Mouse (Mus musculus) urinary bladder, postnatal 14 days (tissue): Measurements from ENCODE around the gene Serpinb1a.
A peak's percentile ranks its signal among the peaks of the same experiment; 100 is the strongest.

Experiments
- DNase-seq: peaks from one replicate; pipeline ENCODE4 v3.0.0; 2021; ENCODE audit warnings: low spot score

Serpinb1a gene

DNA sequence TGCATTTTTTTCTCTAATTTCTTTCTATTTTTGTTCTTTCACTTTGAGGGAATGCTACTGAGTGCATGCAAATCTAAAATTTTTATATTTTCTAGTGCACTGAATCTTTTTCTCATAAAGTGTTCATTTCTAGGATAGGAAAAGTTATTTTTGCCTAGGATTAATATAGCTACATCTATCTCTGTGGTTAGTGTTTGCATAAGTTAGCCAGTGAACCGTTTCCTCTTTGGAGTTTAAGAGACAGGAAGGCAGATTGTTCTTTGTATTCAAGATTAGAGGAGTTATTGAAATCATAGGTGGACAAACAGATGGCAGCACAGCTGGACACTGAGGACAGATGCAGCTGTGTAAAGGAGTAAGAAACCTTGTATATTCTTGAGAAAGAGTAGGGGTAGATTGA is 11.7 kb downstream of the Serpinb1a start:
- DNase-seq: no peak

DNA sequence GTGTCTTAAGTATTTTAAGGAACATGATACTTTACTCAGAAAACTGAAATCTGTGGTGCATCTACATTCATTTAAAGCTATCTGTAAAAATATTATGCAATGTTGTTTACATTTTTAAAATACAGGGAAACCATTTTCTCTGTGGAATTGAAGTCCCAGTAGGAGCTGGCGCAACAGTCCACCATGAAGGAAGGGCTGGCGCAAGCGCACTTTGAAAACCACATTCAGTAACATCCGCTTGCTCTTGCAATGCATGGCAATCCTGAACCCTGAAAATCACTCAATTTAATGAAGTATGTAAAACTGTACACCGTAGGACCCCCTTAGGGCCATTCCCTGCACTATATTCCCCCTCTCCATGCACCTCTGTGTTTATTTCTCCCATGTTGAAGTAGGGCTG is 16.5 kb downstream of the Serpinb1a start:
- DNase-seq: no peak

DNA sequence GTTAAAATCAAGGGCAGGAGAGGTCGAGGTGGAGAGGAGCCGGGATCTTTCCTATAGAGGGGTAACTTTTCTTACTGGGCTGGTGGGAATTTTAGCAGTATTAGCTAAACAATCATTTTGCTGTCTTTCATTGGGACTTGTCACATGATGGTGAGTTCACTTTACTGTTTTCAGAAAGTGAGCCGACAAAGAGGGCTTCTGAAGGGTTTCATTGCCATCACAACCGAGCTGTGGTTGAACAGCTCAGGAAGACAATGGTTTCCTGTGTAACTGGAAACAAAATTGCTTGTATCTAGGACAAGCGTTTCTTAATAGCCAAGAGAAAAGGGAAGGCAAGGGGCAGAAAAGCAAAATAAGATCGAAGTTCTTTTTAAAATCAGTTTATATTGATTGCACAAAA is 17.7 kb downstream of the Serpinb1a start:
- DNase-seq: no peak

DNA sequence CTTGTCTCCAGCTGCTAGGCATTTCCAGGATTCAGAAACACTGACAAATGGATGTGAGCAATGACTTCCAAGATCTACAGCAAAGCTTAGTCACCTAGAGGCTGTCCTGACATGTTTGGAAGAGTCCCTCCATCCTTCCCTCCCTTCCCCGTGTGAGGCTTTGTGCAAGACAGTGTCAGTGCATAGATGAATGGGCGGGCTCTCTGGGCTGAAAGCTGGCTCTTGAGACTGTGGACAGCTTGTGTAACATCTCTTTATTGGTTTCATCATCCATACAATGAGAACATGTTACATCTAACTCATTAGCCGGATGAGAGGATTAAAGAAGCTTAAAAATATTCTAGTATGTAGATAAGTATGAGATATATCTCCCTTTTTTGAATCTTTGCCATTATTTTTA is 18.2 kb downstream of the Serpinb1a start:
- DNase-seq: no peak

DNA sequence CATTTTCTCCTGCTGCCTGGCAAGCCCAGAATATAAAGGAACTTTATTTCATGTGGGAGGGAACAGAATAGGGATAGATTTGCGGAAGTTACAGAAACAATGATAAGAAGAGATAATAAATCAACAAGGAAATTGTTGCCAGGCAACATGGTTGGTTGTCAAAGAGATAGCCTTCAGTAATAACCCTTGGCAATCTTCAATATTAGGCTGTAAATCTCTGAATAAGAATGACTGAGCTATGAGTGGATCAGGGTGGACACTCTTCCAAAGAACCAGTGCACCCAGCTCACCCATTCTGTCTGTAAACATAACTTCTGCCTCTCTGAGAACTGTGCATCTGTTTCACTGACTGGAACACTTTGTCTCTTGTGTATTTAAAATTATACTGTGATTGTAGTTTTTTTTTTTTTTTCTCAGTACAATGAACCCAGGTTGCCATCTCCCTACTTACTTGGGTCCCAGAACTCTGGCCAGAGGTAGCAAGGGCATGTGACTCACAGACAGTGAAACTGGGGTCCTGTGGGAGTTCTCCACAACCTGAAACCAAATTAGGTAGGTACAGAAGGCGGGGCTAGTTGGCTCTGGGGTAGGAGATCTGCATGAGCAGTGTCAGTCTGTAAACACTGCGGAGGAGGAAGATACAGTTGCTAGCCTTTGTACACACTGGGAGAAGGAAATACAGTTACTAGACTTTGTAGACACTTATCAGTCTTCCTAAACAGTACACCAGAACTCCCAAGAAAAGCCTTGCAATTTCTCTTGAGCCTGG is 19.3 kb downstream of the Serpinb1a start:
- no peak for DNase-seq

DNA sequence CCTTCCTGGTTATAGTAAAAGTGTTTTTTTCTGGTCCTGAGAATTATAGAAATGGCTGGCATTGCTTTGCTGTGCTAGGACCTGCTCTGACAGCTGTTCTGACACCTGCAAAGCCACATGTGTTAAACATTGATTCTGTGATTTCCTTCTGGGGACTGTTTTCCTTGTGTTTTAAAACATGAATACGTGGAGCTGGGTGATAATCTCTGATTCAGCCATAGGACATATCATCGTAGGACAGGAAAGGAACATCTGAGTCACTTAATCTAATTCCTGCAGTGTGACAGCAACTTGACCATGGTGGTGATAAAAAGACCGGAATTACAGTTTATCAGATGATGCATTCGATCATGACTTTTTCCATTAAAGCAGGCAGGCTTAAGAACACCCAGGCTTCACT is 22.1 kb downstream of the Serpinb1a start:
- DNase-seq: no peak

DNA sequence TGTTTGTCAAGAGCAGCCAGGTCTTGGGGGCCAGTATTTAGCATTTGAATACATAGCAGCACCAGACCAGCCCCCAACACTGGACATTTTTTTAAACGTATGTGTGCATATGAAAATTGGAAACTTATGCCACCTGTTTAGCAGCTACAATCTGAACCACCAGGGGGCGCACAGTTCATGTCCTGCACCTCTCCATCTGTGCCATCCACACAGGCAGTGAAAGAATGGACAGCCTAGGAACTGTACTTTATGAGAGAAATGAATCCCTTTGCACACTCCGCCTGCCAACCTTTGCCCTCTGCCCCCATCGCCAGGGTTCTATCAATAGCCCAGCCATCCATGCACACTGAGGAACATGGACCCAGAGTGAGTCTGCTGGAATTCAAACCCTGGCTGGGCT is 23.0 kb downstream of the Serpinb1a start:
- peak; percentile 55 for DNase-seq

DNA sequence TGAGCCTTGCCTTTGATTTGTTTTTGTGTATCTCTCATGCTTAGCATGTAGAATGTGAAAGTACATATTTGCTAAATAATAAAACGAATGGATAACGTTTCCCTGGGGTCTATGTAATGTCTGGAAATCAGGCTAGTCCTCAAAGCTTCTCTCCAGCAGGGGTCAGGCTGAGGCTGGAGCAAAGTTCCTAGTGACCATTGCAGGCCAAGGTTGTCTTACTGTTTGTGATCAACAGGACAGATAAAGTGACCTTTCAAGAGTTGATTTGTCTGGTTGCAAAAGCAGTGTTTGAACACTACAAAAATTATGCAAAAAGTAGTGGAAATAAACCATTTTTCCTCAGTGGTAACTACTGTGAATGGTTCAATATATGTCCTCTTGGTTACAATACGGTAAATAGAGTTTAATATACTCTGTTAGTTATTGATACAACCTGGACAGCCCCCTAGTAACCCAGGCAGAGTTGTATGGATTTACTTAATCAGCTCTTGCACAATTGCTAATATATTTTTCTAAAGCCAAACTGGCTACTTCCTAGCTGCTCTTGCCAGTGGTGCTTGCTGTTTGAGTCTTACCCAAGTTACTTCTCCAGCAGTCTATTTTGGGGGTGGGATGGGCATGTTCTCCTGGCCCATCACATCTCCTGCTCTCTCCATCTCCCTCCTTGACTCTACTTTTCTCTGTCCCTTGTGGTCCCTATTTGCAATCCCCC is 23.7 kb downstream of the Serpinb1a start:
- no peak for DNase-seq

DNA sequence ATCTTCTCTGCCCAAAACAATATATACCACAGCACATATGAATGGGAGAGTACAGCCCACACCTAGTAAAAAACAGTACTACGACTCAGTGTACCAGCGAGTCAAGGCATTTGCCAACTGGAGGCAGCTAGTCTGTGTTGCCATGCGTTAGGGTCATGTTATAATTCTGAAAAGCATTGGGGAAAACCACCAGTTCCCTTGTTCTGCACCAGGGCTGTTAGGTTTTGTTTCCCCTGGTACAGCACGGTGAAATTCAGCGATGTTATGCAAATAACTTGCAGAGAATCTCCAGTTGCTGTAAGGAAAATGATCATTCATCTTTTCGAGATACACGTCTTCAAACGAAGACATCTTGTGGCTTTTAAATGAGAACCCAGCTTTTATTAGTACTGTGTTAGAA is 25.4 kb downstream of the Serpinb1a start:
- DNase-seq: no peak

DNA sequence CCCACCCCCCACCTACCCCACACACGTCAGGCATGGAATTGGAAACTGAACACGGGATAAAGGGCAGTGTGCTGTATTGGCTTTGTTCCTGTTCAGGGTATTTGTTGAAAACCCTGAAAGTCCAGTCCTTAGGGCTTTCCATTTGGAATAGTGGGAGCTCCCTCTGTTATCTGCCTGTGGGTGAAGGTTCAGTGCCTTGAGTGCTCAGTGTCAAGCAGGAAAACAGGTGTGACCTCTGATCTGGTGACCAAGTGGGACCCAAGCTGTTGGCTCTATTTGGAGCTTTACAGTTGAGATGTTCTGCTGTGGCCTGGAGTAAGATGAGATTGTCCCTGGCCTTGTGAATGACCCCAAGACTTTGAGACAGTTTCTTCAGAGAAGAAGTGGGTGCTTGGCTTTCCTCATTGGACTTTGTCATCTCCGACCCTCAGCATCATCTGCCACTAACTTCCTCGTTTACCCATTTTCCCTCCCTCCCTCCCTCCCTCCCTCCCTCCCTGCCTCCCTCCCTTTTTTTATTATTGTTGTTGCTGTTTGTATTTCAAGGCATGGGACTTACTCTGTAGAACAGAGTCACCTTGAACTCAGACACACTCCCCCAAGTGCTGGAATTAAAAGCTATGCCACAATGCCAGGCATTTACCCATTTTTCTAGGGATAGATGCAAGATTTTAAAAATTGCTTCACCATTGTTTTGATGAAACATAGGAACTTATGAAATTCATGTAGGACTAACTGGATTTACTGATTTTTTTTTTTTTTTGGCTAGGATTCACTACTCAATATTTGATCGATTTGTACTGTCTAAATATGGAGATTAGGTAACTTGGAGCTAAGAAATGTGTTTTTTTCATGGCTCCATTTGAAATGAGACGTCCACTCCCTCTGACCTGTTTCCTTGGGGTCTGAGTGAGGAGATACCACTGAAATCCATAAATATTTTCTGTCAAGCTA is 26.3 kb downstream of the Serpinb1a start:
- no peak for DNase-seq

DNA sequence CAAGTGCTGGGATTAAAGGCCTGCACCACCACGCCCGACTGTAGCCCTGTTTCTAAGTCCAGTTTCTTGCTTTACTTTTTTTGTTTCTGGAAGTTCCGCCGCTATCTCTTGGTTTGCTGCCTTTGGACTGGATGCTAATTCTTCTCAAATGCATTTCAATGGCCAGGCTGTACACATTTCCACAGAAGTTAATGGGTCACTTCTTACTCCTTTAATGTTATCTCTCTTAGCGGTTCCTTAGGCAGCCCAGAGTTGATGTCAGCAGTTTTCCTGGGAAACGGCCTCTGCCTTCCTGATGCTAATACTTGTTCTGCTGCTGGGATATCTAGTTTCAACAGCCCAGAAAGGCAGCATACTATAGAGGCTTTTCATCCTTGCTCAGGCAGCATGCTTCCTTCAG is 27.9 kb downstream of the Serpinb1a start:
- DNase-seq: no peak

DNA sequence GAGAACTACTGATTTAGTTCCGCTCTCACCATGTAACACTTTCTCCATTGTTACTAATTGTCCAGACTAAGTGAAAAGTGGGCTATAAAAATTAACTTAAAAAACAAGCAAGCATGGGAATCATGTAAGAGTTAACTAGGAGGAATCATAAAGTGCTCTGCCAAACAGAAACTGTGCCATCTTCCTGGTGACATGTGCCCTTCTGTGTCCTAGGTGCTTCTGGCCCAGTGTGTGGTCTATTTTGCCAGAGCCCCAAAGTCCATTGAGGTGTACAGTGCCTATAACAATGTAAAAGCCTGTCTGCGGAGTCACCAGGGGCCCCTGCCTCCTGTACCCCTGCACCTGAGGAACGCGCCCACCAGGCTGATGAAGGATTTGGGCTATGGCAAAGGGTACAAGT is 29.3 kb downstream of the Serpinb1a start:
- DNase-seq: no peak

DNA sequence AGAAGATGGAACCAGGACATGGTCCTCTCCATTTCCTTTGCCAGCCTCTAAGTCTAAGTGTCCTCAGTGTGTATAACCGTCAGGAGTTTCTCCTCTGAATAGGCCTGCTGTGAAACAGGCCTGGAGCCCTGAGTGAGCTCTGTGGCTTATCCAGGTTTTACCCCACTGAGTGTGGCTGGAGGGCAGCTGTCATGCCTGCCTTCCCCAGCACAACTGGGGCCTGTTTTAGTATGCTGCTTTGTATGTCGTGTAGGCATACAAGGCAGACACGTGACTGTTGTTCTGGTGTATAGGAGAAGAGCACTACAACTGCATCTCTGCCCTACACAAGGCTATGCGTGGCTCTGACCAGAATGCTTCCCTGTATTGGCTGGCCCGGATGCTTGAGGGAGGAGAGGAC is 31.1 kb downstream of the Serpinb1a start:
- DNase-seq: no peak

DNA sequence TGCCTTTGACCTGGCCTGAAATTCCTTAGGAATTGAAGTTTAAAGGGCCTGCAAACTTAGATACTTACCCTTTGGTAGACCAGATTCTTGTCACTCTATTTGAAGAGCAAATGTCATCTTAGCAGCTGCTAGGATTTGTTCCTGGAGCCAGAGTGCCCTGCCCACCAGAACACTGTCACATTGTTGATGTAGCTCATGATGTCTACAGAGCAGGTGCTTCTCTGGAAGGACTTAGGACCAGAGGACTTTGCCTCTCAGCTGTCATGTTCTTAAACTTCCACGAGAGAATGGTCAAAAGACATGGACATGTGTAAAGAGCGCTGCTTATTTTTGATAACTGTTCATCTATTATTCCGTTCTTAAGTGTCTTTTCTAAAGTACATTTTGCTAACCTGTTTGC is 31.7 kb downstream of the Serpinb1a start:
- no peak for DNase-seq

DNA sequence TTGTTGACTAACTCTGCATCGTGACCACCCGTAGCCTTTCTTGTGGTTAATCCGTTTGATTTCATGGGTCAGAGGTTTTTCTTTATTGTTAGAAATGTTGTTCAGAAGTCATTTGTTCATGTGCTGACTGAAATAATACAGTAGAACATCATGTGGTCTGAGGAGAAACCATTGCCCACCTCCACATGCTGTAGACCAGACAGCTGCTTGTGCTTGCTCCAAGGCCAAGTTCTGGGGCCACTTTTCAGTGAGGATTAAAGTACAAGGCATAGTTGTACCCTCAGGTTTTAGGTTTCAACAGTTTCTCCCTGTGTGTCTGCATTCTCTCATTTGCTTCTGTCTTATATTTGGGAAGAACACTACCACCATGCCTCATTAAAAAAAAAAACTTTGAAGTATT is 43.4 kb downstream of the Serpinb1a start:
- DNase-seq: no peak

DNA sequence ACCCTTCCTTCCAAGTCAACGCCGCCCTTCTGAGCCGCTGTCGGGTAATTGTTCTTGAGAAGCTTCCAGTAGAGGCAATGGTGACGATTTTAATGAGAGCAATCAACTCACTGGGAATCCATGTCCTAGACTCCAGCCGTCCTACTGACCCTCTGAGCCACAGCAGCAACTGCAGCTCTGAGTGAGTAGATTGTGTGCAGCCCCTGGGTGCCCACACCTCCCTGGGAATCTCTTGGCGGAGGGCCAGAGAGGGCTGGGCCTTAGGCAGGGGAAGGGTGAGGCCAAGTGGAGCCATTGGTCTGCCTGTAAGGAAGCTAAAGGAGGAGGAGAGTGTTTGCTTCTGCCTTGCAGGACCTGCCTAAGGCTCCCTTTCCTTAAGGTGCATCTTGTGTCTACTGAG is 44.2 kb downstream of the Serpinb1a start:
- DNase-seq: peak; percentile 10

DNA sequence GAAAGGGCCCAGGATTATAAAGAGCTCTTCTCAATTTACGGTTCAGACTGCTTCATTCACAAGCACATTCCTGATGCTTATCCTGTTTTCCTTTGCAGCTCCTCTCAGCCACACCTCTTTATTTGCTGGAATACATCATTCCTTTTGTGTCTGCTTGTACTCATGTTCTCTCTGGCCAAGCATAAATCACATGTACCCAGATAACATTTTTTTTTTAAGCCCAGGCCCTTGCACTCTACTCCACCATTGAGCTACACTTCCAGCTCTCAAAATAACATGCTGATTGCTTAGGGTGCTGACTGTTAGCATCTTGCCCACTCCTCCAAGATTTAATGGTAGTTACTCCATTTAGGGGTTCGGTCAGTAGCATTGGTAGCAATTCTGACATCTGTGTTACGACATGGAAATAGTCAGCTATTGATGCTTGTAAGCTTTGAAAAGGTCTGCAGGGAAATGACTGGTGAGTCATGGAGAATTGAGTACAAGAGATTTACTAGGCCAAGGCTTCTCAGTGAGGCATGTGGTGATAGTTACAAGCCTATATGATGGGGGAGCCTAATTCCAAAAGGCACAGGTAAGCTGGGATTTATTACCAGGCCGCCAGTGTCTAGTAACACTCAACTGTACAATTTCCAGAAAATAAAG is 47.2 kb downstream of the Serpinb1a start:
- DNase-seq: no peak

DNA sequence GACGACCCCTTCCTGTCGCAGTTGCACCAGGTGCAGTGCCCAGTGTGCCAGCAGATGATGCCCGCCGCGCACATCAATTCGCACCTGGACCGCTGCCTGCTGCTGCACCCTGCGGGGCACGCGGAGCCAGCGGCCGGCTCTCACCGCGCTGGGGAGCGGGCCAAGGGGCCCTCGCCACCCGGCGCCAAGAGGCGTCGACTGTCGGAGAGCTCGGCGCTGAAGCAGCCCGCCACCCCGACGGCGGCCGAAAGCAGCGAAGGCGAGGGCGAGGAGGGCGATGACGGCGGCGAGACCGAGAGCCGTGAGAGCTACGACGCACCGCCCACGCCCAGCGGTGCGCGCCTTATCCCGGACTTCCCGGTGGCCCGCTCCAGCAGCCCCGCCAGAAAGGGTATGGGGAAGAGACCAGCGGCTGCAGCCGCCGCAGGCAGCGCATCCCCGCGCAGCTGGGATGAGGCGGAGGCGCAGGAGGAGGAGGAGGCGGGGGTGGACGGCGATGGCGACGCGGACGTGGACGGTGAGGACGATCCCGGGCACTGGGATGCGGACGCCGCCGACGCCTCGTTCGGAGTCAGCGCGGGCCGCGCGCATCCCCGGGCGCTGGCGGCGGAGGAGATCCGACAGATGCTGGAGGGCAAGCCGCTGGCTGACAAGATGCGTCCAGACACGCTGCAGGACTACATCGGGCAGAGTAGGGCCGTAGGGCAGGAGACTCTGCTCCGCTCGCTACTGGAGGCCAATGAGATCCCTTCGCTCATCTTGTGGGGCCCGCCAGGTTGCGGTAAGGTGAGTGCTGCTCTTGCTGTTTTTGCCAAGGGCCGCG is 48.5 kb downstream of the Serpinb1a start, which contains the start of gene D930007J09Rik:
Gene D930007J09Rik (minus strand): TSS at position 591 of the 823 bp plus-strand sequence.
- peak; percentile 44 for DNase-seq

DNA sequence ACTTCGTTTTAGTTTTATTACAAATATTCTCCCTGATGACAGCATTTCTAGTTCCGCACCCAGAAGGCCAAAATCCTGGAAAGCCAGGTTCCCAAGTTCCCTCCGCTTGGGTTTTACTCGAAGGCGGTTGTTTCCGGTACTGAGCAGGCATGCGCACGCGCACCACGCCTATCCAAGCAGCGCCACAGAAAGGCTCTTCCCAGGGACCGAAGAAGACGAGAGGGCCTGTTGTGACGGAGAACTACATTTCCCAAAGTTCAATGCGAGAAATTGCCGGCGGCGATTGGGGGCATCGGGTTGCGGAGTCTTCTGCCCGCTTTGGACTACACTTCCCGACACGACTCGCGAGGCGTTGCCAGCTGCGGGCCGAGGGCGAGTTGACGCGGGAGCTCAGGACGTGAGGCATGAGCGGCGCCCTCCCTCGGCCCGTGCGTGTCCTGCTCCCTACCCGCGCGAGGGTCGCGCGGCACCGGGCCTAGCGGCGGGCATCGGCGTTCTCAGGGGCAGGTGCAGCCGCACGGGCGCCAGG is 49.2 kb downstream of the Serpinb1a start, which contains the start of gene Wrnip1:
Gene Wrnip1 (plus strand): TSS at position 346 of the 529 bp plus-strand sequence.
- peak; percentile 98 for DNase-seq

DNA sequence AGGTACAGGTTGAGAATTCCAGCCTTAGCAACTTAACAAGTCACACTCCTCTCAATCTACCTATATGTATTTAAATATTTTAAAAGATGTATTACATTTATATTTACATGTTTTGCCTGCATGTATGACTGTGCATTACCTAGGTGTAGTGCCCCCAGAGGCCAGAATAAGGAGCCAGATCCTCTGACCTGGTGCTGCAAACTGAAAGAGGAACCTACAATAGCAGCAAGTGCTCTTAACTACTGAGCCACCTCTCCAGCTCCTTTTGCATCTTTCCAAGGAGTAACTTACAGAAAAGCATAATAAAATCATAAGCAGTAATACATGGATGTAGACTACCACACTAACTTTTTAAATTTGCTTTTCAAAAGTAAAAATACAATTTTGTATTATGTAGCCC is 50.1 kb downstream of the Serpinb1a start:
- DNase-seq: no peak

DNA sequence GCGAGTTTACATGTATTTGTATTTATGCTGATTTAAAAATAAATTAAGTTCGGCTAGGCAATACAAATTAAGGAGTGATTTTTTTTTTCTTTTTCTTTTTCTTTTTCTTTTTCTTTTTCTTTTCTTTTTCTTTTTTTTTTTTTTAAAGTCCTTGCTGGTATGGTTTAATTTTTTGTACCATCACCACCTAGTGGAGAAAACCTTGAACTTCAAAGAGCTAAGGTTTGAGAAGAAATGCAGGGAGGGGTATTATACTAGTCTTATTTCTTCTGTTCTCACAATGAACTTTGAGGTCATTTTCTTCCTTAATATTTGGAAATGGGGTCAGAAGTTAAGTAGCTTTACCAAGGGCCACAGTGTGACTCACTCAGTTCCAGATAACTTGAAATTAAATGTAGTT is 51.9 kb downstream of the Serpinb1a start:
- DNase-seq: no peak
